Mouse (Mus musculus): ENCODE measurements around the gene Ptpre. TPM values are rescaled to one million over a fixed set of nuclear protein-coding genes. Genes with fewer than 3 reads are reported as not detected.
"Not testable (repeated sequence)": the region's sequence is repeated elsewhere in the genome, so short reads cannot be mapped to it uniquely, and the experiment has no call there.

Ptpre gene
- polyA plus RNA-seq, 1 experiment: 0.72 TPM

DNA sequence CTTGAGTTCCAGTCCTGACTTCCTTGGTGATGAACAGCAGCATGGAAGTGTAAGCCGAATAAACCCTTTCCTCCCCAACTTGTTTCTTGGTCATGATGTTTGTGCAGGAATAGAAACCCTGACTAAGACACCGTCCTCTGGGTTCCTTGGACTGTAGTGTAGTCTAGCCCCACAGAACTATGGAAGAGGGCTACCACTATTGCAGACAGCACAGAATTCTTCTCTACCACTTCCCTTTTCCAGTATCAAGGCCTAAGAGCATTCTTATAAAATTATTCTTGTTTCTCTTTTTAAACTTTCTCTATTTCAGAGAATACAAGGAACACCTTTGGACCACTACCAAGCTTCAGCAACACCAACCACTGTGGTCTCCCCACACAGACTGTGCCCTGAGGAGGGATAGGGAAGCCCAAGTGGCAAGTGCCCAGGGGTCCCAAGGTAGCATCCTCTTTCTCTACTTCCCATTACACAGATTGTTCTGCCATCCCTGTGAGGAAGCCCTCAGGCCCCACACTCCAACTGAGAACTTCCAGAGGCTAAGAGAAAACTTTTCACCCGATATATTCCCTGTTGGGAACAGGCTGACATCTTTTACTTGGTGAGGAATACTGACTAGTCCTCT is 38.6 kb upstream of the Ptpre start:
- Histone ChIP-seq H3K36me3 (ENCODE audit: control insufficient read depth, insufficient read depth, low read length, poor library complexity, severe bottlenecking) (no peaks in the 10 kb centered on the region), H3K27ac (ENCODE audit: insufficient read depth, low read length) (no peak overlapping the region), H3K4me1 (ENCODE audit: control insufficient read depth, insufficient read depth, low read length) (no peaks in the 10 kb centered on the region), H3K27me3 (ENCODE audit: control insufficient read depth, insufficient read depth, low read length, poor library complexity, severe bottlenecking) (no peaks in the 10 kb centered on the region), H3K9ac (ENCODE audit: low read depth, poor library complexity, severe bottlenecking) (no peak overlapping the region), H3K9me3 (replicated peaks; ENCODE audit: control insufficient read depth, insufficient read depth, low read length, poor library complexity, severe bottlenecking) (no peaks in the 10 kb centered on the region), H3K4me3 (ENCODE audit: low read depth, low read length) (no peak overlapping the region)
- no peak for TF ChIP-seq EP300 (IDR thresholded peaks at IDR 0.05; ENCODE audit: insufficient read depth, low read depth, low read length)
- no peak for TF ChIP-seq POLR2A (IDR thresholded peaks at IDR 0.05; ENCODE audit: insufficient read depth, low read length)

DNA sequence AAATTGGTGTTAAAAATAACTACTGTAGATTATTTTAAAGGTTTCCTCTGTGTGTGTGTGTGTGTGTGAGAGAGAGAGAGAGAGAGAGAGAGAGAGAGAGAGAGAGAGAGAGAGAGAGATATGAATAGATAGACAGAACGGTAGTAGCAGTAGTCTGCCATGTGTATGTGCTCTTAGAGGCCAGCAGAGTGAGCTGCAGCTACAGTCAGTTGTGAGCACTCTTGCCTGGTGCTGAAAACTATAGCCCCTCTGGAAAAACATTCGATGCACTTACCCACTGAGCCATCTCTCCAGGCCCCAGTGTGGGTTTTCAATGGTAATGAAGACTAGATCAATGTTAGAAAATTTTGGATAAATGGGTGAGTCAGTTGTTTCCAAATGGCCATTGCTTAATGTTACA is 37.9 kb upstream of the Ptpre start:
- no peaks in the 10 kb centered on the region for H3K36me3 ChIP-seq (ENCODE audit: control insufficient read depth, insufficient read depth, low read length, poor library complexity, severe bottlenecking)
- no peak for TF ChIP-seq POLR2A (IDR thresholded peaks at IDR 0.05; ENCODE audit: insufficient read depth, low read length)
- no peak for TF ChIP-seq EP300 (IDR thresholded peaks at IDR 0.05; ENCODE audit: insufficient read depth, low read depth, low read length)
- TF ChIP-seq CTCF (IDR thresholded peaks at IDR 0.05; ENCODE audit: low read depth, low read length): no peak
- no peak overlapping the region for H3K4me3 ChIP-seq (ENCODE audit: low read depth, low read length)
- H3K27me3 ChIP-seq (ENCODE audit: control insufficient read depth, insufficient read depth, low read length, poor library complexity, severe bottlenecking): no peaks in the 10 kb centered on the region
- H3K9me3 ChIP-seq (replicated peaks; ENCODE audit: control insufficient read depth, insufficient read depth, low read length, poor library complexity, severe bottlenecking): no peaks in the 10 kb centered on the region
- H3K4me1 ChIP-seq (ENCODE audit: control insufficient read depth, insufficient read depth, low read length): no peaks in the 10 kb centered on the region
- no peak overlapping the region for H3K27ac ChIP-seq (ENCODE audit: insufficient read depth, low read length)
- H3K9ac ChIP-seq (ENCODE audit: low read depth, poor library complexity, severe bottlenecking): no peak overlapping the region

DNA sequence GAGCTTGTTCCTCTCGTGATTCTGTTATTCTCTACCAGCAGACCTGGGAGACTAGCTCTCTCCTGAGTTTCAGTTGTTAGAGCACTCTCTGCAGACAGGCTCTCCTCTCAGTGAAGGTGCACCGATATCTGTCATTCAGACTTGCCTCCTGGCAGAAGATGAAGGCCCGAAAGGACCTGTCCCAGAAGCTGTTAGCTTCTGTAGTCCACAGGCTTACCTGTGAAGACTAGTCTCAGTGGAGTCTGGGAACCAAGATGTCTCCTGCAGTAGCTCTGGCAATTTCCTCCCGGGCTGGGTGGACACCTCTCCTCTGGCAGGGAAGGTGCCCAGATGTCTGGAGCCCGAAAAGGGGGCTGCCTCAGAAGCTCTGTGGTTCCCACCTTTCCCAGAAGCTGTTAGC is 30.8 kb upstream of the Ptpre start:
- not testable (repeated sequence) for H3K27me3 ChIP-seq (ENCODE audit: control insufficient read depth, insufficient read depth, low read length, poor library complexity, severe bottlenecking); H3K36me3 ChIP-seq (ENCODE audit: control insufficient read depth, insufficient read depth, low read length, poor library complexity, severe bottlenecking); H3K4me3 ChIP-seq (ENCODE audit: low read depth, low read length)

DNA sequence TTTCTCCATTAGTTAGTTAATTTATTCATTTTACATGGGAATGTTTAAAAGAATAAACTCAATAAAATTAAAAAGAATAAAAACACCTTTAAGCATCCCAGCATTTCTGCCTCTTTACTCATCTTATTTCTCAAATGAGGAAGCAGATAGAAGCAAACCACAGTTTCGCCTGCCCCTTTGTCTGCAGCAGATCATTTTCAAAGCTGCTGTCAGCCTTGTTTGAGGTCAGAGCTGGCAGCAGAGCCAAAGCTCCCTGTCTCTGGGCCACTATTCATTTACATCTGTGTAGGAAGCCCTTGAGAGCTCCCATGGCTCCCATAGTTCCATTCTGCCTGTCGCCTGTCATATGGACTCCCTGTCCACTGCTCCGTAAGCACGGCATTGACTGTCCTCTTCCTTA is 28.7 kb upstream of the Ptpre start:
- Histone ChIP-seq H3K9me3 (replicated peaks; ENCODE audit: control insufficient read depth, insufficient read depth, low read length, poor library complexity, severe bottlenecking) (no peaks in the 10 kb centered on the region; the same call in 1 of the 2 replicates), H3K27me3 (ENCODE audit: control insufficient read depth, insufficient read depth, low read length, poor library complexity, severe bottlenecking) (no peaks in the 10 kb centered on the region), H3K4me3 (ENCODE audit: low read depth, low read length) (no peak overlapping the region), H3K36me3 (ENCODE audit: control insufficient read depth, insufficient read depth, low read length, poor library complexity, severe bottlenecking) (no peaks in the 10 kb centered on the region), H3K4me1 (ENCODE audit: control insufficient read depth, insufficient read depth, low read length) (no peaks in the 10 kb centered on the region), H3K9ac (ENCODE audit: low read depth, poor library complexity, severe bottlenecking) (no peak overlapping the region), H3K27ac (ENCODE audit: insufficient read depth, low read length) (no peak overlapping the region)
- TF ChIP-seq POLR2A (IDR thresholded peaks at IDR 0.05; ENCODE audit: insufficient read depth, low read length) (no peak), CTCF (IDR thresholded peaks at IDR 0.05; ENCODE audit: low read depth, low read length) (no peak), EP300 (IDR thresholded peaks at IDR 0.05; ENCODE audit: insufficient read depth, low read depth, low read length) (no peak)

More for the DNA sequence above, 30.8 kb upstream of the Ptpre start:
- not testable (repeated sequence) for H3K9me3 ChIP-seq (replicated peaks; ENCODE audit: control insufficient read depth, insufficient read depth, low read length, poor library complexity, severe bottlenecking); H3K9ac ChIP-seq (ENCODE audit: low read depth, poor library complexity, severe bottlenecking); H3K4me1 ChIP-seq (ENCODE audit: control insufficient read depth, insufficient read depth, low read length); H3K27ac ChIP-seq (ENCODE audit: insufficient read depth, low read length)

DNA sequence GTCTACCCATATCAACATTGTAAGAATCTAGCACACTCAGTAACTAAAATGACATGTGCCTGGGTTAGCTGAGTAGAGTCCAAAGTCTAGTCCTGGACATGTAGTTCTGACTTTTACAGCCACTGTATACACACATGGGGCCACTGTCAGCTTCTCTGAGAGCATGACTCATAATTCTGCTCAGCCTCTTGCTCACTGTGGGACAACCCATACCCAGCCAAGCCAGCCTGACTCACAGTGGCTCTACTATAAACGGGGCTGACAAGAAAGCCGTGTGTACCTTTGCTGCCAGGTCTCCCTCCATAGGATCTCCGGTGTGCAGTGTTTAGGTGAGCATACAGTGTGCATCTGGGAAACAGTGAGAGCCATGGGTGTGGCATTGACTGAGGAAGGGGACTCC is 28.0 kb upstream of the Ptpre start:
- no peak overlapping the region for H3K4me3 ChIP-seq (ENCODE audit: low read depth, low read length)
- H3K36me3 ChIP-seq (ENCODE audit: control insufficient read depth, insufficient read depth, low read length, poor library complexity, severe bottlenecking): no peaks in the 10 kb centered on the region
- no peaks in the 10 kb centered on the region for H3K27me3 ChIP-seq (ENCODE audit: control insufficient read depth, insufficient read depth, low read length, poor library complexity, severe bottlenecking)
- no peak overlapping the region for H3K27ac ChIP-seq (ENCODE audit: insufficient read depth, low read length)
- TF ChIP-seq EP300 (IDR thresholded peaks at IDR 0.05; ENCODE audit: insufficient read depth, low read depth, low read length): no peak
- TF ChIP-seq CTCF (IDR thresholded peaks at IDR 0.05; ENCODE audit: low read depth, low read length): no peak
- TF ChIP-seq POLR2A (IDR thresholded peaks at IDR 0.05; ENCODE audit: insufficient read depth, low read length): no peak
- no peak overlapping the region for H3K9ac ChIP-seq (ENCODE audit: low read depth, poor library complexity, severe bottlenecking)
- no peaks in the 10 kb centered on the region; the same call in 1 of the 2 replicates for H3K9me3 ChIP-seq (replicated peaks; ENCODE audit: control insufficient read depth, insufficient read depth, low read length, poor library complexity, severe bottlenecking)
- H3K4me1 ChIP-seq (ENCODE audit: control insufficient read depth, insufficient read depth, low read length): no peaks in the 10 kb centered on the region

DNA sequence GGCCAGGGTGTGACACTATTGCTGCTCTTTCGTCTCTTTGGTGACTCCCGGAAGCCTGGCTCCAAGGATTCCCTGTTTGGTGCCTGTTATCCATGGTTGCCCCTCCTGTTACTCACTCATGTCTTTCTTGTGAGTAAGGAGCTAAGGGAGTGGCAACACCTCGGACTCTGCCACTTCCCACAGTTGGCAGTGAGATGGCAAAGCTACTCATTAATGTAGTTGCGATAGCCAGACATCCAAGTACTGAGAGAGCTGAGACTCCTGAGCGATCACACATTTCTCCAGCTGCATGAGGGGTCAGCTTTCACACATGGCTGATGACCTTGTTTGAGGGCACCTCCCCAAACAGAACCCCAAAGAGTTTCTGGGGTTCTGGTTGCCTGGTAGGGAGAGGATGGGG is 26.9 kb upstream of the Ptpre start:
- H3K9me3 ChIP-seq (replicated peaks; ENCODE audit: control insufficient read depth, insufficient read depth, low read length, poor library complexity, severe bottlenecking): no peaks in the 10 kb centered on the region; the same call in 1 of the 2 replicates
- no peak overlapping the region for H3K4me3 ChIP-seq (ENCODE audit: low read depth, low read length)
- TF ChIP-seq EP300 (IDR thresholded peaks at IDR 0.05; ENCODE audit: insufficient read depth, low read depth, low read length) (no peak), CTCF (IDR thresholded peaks at IDR 0.05; ENCODE audit: low read depth, low read length) (no peak), POLR2A (IDR thresholded peaks at IDR 0.05; ENCODE audit: insufficient read depth, low read length) (no peak)
- H3K27me3 ChIP-seq (ENCODE audit: control insufficient read depth, insufficient read depth, low read length, poor library complexity, severe bottlenecking): no peaks in the 10 kb centered on the region
- no peaks in the 10 kb centered on the region for H3K4me1 ChIP-seq (ENCODE audit: control insufficient read depth, insufficient read depth, low read length)
- H3K27ac ChIP-seq (ENCODE audit: insufficient read depth, low read length): no peak overlapping the region
- no peak overlapping the region for H3K9ac ChIP-seq (ENCODE audit: low read depth, poor library complexity, severe bottlenecking)
- H3K36me3 ChIP-seq (ENCODE audit: control insufficient read depth, insufficient read depth, low read length, poor library complexity, severe bottlenecking): no peaks in the 10 kb centered on the region

All from ES-Bruce4 (cell line).